Mouse (Mus musculus) ES-Bruce4 (cell line): ENCODE data around the gene Nxf1.

Source experiments
- CTCF ChIP-seq: IDR thresholded peaks from one replicate; pipeline ENCODE4 v1.8.1; 2011; ENCODE audit warnings: low read depth, low read length
- EP300 ChIP-seq: IDR thresholded peaks from 2 replicates; pipeline ENCODE4 v1.6.1; 2011; ENCODE audit warnings: low read depth, low read length; ENCODE audit not compliant: insufficient read depth

DNA sequence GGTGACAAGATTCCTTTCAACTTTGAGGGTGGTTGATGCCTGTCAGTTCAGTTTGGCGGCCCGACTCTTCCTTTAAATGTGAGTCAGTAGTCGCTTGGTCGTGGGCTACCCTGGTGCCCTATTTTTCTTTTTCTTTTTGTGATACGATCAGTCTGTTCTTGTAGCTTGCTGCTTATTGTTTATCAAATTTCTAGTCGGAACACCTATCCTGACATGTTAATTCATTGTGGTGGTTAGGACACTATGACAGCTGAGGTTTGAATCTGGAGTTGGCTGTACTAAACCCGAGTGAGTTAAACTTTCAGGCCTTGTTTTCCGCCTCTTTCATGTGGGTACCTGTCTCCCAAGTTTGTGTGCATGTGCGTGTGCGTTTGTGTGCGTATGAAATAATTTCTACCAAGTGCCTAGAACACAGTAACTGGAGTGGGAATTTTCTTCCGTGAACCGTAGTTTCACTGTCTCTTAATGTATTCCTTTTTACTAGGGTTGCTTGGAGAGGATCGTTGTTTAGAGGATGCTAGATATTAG, 662 bp downstream of the Nxf1 start:
- TF ChIP-seq CTCF, result no peak
- TF ChIP-seq EP300, result no peak
